Mouse (Mus musculus) forebrain, embryonic 10.5 days (tissue): ENCODE results near the gene Nsl1. TPM values are rescaled to one million over a fixed set of nuclear protein-coding genes. Genes with fewer than 3 reads are reported as not detected.

Experiments used
- DNase-seq: peaks from one replicate; pipeline ENCODE4 v3.0.0-alpha.2; 2017; ENCODE audit warnings: low spot score; ENCODE audit errors: extremely low spot score
- H3K27ac ChIP-seq: fragments of 300-500 bp; sonication (generic); 2 replicates; pipeline ENCODE4 v1.5.1; 2016; ENCODE audit warnings: mild to moderate bottlenecking
- H3K27me3 ChIP-seq: fragments of 300-500 bp; sonication (generic); 2 replicates; pipeline ENCODE4 v1.6.1; 2016; ENCODE audit warnings: mild to moderate bottlenecking; ENCODE audit not compliant: poor library complexity, severe bottlenecking
- H3K36me3 ChIP-seq: fragments of 300-500 bp; sonication (generic); replicated peaks from 2 replicates; pipeline ENCODE4 v1.6.1; 2016; ENCODE audit warnings: mild to moderate bottlenecking, moderate library complexity
- H3K4me1 ChIP-seq: fragments of 300-500 bp; sonication (generic); 2 replicates; pipeline ENCODE4 v1.6.1; 2016
- H3K4me3 ChIP-seq: fragments of 300-500 bp; sonication (generic); 2 replicates; pipeline ENCODE4 v1.5.1; 2016; ENCODE audit warnings: mild to moderate bottlenecking, moderate library complexity
- H3K9me3 ChIP-seq: fragments of 300-500 bp; sonication (generic); 2 replicates; pipeline ENCODE4 v1.6.1; 2016; ENCODE audit warnings: mild to moderate bottlenecking, moderate library complexity
- WGBS: fragments of 180-500 bp; shearing (Covaris S2); methylation state at CpG from one replicate; pipeline ENCODE4 v1.1.7; 2016; 5-methylcytosine and 5-hydroxymethylcytosine counted together
- polyA plus RNA-seq: library from polyadenylated mRNA; unstranded; fragments of >200 nt; fragmentation: Nextera tagmentation; extraction: Ambion mirVana; gene quantifications from 2 replicates; pipeline ENCODE4 v1.2.1, GENCODE M21; 2016

The Nsl1 gene
- polyA plus RNA-seq, 1 experiment from 2014 or later = 39.0 TPM

DNA sequence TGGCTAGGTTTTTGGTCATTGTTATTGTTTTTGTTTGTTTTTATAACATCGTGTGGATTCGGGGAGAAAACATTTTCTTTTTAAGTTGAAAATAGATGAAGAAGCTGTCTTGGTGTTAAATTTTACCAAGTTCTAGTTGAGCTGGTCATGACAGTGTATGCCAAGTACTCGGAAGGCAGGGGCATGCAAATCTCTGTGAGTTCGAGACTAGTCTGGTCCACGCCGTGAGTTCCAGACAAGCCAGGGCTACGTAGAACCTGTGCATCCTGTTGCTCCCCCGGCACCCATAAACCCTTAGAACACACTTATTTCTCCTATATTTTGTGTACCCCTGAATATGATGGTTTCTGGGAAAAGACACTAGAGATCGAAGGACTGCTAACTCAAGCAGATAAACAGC lies 888 bp downstream of the Nsl1 start:
- DNase-seq = no peak
- 65% methylated on average over 9 of the region's 9 CpGs for WGBS
- Histone ChIP-seq H3K9me3 (no peaks in the 10 kb centered on the region), H3K27ac (peak overlapping the region; percentile 98), H3K27me3 (peaks cover 14% of the 10 kb centered on the region; the same call in 1 of the 2 replicates), H3K4me1 (peaks cover 32% of the 10 kb centered on the region), H3K36me3 (peaks cover 41% of the 10 kb centered on the region), H3K4me3 (peak overlapping the region; percentile 99)

DNA sequence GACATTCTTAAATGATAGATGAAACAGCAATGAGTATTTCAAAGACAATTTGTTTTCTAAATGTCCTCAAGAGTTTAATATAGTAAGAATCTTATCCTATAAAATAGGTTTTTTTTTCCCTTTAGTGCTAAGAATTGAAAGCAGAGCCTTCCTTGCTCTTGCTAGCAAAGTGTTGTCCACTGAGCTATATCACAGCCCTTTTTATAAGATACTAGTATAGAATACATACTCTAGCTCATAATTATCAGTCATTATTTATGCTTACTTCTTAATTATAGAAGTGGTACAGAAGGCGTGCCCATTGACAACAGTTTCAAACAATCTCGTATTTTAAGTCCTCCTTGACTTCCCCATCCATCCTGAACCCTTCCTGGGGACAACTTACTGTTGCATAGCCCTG lies 1.7 kb downstream of the Nsl1 start:
- WGBS = 93% methylated on average over 2 of the region's 2 CpGs
- no peak overlapping the region for H3K27ac ChIP-seq
- peaks cover 49% of the 10 kb centered on the region for H3K36me3 ChIP-seq
- peaks cover 14% of the 10 kb centered on the region; the same call in 1 of the 2 replicates for H3K27me3 ChIP-seq
- H3K4me1 ChIP-seq = peaks cover 32% of the 10 kb centered on the region
- no peaks in the 10 kb centered on the region for H3K9me3 ChIP-seq
- DNase-seq = no peak
- peak overlapping the region; percentile 99; the same call in 1 of the 2 replicates for H3K4me3 ChIP-seq

DNA sequence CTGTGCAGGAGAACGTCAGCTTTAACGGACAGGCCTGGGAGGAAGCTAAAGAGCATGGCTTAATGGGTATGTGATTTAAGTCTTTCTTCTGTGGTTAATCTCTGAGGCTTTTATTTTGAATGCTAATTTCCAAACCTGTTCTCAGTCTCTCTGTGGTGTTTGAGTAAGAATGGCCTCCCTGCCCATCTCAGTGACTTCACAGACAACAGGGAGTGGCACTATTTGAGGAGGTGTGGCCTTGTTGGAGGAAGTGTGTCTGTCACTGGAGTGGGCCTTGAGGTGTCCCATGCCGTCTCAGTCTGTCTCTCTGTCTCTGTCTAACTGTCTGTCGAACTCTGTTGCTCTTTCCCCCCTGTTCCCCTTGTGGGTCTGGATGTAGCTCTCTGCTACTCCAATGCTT lies 2.4 kb downstream of the Nsl1 start:
- Histone ChIP-seq H3K27ac (no peak overlapping the region), H3K4me3 (no peak overlapping the region), H3K4me1 (peaks cover 32% of the 10 kb centered on the region), H3K27me3 (peaks cover 14% of the 10 kb centered on the region; the same call in 1 of the 2 replicates), H3K9me3 (no peaks in the 10 kb centered on the region), H3K36me3 (peaks cover 56% of the 10 kb centered on the region)
- no peak for DNase-seq
- WGBS = 91% methylated on average over 4 of the region's 4 CpGs

DNA sequence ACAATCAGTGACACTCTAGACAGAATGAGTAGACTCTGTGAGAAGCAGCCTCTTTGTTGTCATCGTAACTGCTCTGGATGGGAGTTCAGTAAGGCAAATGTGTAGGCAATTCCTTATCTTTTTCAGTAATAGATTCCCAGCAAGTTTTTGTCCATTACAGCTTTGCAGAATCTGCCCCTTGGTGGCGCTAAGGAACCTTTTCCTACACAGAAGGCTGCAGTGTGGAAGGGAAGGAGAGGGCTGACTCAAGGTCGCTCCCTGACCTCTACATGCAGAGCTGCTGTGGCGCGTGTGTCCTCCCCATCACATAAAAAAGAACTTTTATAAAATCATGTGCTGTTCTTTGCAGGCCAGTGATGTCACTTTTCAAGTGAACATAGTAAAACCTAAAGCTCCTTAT lies 5.6 kb downstream of the Nsl1 start:
- DNase-seq = no peak
- Histone ChIP-seq H3K4me1 (peaks cover 18% of the 10 kb centered on the region), H3K9me3 (no peaks in the 10 kb centered on the region), H3K27ac (no peak overlapping the region), H3K27me3 (no peaks in the 10 kb centered on the region), H3K36me3 (peaks cover 87% of the 10 kb centered on the region), H3K4me3 (no peak overlapping the region)
- 82% methylated on average over 5 of the region's 5 CpGs for WGBS

DNA sequence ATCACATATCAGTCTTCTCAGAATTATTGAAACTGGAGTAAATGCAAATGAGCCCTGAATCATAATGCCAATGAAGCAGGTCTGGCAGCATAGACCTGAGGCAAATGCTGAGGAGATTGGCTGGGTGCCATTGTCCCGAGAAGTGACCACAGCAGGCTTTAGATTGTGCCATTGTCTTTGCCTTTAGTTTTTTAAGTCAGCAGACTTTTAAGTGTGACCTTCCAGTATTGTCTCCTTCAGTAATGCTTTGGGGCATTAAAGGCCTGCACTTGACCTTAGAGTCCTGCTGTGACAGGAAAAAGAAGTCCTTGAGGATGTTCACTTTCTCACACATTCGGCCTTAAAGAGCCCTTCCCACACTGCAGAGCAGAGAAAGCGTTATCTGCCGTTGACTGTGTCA lies 7.4 kb downstream of the Nsl1 start:
- H3K27me3 ChIP-seq = no peaks in the 10 kb centered on the region
- H3K9me3 ChIP-seq = no peaks in the 10 kb centered on the region
- H3K4me3 ChIP-seq = no peak overlapping the region
- no peak overlapping the region for H3K27ac ChIP-seq
- H3K4me1 ChIP-seq = no peaks in the 10 kb centered on the region
- no peak for DNase-seq
- WGBS = 84% methylated on average over 4 of the region's 4 CpGs
- peaks cover 100% of the 10 kb centered on the region for H3K36me3 ChIP-seq

DNA sequence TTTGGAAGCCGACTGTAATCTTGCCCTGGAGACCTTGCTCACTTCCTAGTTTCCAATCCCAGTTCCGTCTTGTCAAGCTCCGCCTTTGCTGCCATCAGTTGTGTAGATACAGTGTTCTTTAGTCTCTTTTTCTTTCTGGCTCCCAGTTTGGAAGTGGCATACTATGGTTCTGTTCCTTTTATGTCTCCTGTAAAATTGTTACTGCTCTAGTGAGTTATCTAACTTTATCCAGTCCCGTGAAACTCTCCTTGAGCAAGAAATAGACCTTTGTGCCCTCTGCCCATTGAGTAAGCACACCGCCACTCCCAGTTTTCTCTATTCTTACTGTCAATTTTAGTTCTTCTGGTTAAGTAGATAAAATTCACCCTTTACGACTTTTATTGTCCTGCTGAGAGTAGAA lies 8.8 kb downstream of the Nsl1 start:
- no peaks in the 10 kb centered on the region for H3K9me3 ChIP-seq
- peaks cover 100% of the 10 kb centered on the region for H3K36me3 ChIP-seq
- no peaks in the 10 kb centered on the region for H3K27me3 ChIP-seq
- 90% methylated on average over 6 of the region's 6 CpGs for WGBS
- no peak overlapping the region for H3K4me3 ChIP-seq
- no peak overlapping the region for H3K27ac ChIP-seq
- no peaks in the 10 kb centered on the region for H3K4me1 ChIP-seq
- no peak for DNase-seq

DNA sequence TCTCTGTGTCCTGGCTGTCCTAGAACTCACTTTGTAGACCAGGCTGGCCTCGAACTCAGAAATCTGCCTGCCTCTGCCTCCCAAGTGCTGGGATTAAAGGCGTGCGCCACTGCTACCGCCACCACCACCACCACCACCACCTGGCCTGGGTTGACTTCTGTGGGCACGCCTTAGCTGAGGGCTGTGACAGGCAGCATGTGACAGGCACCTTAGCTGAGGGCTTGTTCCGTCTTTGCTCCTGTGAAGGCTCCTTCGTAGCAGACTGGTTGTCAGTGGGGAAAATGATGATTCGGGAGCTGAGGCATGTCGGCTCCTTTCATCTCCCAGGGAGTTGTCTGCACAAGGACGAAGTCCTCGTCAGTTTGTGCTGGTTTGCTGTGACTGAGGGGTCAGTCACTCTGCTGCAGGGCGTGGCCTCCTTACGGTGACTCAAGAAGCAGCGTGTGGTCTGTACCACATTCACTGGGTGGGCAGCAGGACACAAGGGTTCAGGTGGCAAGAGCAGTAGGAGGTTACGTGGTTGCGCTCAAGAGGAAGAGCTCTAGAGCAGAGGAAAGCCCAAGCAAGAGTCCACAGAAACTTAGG lies 9.6 kb downstream of the Nsl1 start:
- no peak for DNase-seq
- H3K27ac ChIP-seq = no peak overlapping the region
- WGBS = 95% methylated on average over 16 of the region's 16 CpGs
- peaks cover 100% of the 10 kb centered on the region for H3K36me3 ChIP-seq
- H3K27me3 ChIP-seq = no peaks in the 10 kb centered on the region
- H3K4me1 ChIP-seq = no peaks in the 10 kb centered on the region
- no peaks in the 10 kb centered on the region for H3K9me3 ChIP-seq
- no peak overlapping the region for H3K4me3 ChIP-seq

DNA sequence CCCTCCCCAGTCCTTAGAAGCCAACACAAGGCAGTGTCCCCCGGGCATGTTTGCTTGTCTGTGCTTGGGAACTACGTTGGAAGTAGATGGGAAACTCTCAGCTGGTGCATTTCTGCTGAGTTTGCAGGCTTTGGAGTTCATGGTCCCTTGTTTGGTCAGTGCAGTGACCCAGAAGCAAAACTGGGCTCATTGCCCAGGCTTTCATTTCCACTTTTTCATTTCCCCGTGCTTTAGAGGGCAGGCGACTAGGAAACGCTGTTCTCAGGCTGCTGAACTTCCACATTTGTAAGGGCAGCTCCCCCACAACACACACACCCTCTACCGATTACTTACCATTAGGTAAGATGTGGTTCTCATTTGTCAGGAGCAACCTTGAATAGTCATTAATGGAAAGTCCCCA lies 10.2 kb downstream of the Nsl1 start:
- Histone ChIP-seq H3K27ac (no peak overlapping the region), H3K9me3 (no peaks in the 10 kb centered on the region), H3K36me3 (peaks cover 100% of the 10 kb centered on the region), H3K4me3 (no peak overlapping the region), H3K27me3 (no peaks in the 10 kb centered on the region), H3K4me1 (no peaks in the 10 kb centered on the region)
- DNase-seq = no peak
- WGBS = 88% methylated on average over 6 of the region's 6 CpGs

DNA sequence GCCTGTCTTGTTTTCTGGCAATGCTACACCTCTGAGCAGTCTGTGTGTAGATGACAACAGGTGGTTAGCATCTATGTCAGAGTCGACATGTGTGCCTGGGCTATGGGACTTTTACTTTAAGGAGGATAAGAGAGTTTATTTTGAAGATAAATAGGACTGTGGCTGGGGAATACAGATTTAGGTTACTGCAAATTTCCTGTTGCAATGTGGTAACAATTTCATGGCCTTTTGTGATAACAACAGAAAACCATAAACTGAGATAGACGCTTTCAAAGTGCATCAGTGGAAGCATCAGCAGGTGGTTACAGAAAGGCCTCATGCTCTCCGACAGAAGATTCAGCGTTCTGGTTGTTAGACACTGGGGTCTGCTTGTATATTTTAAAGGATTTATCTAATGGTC lies 10.7 kb downstream of the Nsl1 start:
- 91% methylated on average over 4 of the region's 4 CpGs for WGBS
- no peak overlapping the region for H3K4me3 ChIP-seq
- DNase-seq = no peak
- H3K36me3 ChIP-seq = peaks cover 100% of the 10 kb centered on the region
- no peak overlapping the region for H3K27ac ChIP-seq
- no peaks in the 10 kb centered on the region for H3K9me3 ChIP-seq
- no peaks in the 10 kb centered on the region for H3K4me1 ChIP-seq
- H3K27me3 ChIP-seq = no peaks in the 10 kb centered on the region

DNA sequence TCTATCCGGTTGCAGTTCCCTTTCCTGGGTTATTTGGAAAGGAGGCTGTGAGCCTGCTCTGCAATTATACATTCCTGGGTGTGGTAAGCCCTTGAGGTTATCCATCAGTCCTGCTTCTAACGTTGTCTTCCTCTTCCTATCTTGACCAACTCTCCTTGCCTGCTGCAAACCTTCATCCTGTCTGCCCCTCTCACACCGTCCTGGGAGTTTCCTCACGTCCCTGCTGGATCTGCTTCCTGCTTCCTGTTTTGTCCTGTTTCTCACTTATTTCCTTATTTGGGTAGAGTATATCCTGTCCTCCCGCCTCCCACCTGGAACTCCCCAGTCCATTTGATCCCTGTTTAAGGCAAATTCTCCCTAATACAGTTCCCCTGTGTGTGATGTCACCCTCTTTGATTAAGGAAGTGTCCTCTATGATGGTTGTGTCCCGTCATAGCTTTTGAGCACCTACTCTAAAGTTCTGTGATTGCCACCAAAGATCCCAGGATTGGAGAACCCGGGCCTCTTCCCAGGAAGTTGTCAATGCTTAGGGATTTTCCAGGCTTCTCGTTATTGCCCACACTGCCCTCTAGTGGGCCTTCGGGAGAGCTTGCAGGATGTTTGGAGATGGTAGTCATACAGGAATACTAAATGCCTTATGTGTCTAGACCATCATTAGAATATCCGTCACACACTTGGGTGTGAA lies 12.5 kb downstream of the Nsl1 start:
- 76% methylated on average over 10 of the region's 10 CpGs for WGBS

DNA sequence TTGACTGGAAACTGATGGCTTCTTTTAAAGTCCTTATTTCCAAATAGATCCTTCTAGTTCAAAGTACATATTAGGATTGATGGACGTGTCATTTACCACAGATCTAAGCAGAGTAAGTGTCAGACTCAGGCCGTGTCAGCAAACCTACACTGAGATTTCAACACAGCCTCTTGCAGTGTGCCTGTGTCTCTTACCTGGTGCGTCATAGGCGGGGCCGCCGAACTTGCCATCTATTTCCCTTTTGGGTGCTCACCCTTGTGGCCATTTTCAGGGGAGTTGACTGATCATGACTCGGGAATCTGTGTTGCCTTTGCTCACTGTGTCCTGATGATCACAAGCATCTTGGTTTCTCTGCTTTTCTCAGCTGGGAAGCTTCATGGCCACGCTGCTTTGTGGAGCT lies 20.4 kb downstream of the Nsl1 start:
- H3K4me1 ChIP-seq = peaks cover 3% of the 10 kb centered on the region; the same call in 1 of the 2 replicates
- H3K9me3 ChIP-seq = no peaks in the 10 kb centered on the region
- H3K27ac ChIP-seq = no peak overlapping the region
- no peaks in the 10 kb centered on the region for H3K27me3 ChIP-seq
- no peak overlapping the region for H3K4me3 ChIP-seq
- peaks cover 84% of the 10 kb centered on the region for H3K36me3 ChIP-seq
- 95% methylated on average over 8 of the region's 8 CpGs for WGBS
- no peak for DNase-seq

More for the DNA sequence above, 12.5 kb downstream of the Nsl1 start:
- Histone ChIP-seq H3K9me3 (no peaks in the 10 kb centered on the region), H3K4me3 (no peak overlapping the region), H3K27ac (no peak overlapping the region), H3K36me3 (peaks cover 100% of the 10 kb centered on the region), H3K27me3 (no peaks in the 10 kb centered on the region), H3K4me1 (no peaks in the 10 kb centered on the region)
- peak; percentile 29 for DNase-seq

DNA sequence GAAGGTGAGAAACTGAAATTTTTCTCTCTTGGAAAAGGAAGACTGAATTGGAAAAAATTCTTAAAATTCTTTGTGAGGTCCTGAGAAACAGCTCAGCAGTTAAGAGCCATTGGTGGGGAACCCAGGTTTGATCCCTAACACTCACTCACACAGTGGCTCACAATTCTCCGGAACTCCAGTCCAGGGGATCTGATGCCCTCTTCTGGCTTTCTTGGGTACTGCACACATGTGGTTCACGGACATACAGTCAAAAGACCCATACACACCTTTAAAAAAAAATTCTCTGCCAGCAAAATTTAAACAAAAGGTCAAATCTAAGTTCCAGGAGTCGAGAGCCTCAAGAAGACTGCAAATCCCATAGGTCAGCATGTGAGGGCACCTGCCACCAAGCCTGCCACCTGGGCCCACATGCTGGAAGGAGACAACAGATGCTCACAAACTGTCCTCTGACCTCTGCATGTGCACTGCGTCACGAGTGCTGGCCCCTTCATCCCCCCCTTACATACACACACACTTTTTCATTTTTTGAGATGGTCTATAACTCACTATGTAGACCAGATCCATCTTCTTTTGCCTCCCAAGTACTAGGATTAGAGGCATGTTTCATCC lies 22.2 kb downstream of the Nsl1 start:
- Histone ChIP-seq H3K4me3 (no peak overlapping the region), H3K27me3 (no peaks in the 10 kb centered on the region), H3K9me3 (no peaks in the 10 kb centered on the region), H3K36me3 (peaks cover 66% of the 10 kb centered on the region), H3K27ac (no peak overlapping the region), H3K4me1 (peaks cover 3% of the 10 kb centered on the region; the same call in 1 of the 2 replicates)
- WGBS = 75% methylated on average over 5 of the region's 5 CpGs
- peak; percentile 69 for DNase-seq

DNA sequence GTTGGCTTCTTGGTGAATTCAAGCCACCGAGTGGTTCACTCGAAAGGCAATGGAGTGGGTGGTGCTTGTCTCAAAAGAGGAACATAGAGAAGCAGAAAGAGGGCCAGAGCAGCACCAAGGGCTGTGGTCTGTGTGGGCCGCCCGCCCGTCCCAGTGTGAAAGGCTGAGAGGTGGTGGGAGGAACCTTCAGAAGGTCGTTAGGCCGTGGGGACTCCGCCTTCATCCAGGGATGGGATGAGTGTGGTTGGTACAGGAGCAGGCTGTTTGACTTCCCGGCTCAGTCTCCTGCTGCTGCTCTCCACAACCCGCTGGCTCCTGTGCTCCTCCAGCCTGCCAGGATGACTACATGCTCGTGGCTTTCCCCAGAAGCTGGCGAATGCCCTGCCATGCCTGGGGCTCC lies 22.8 kb downstream of the Nsl1 start:
- no peak for DNase-seq
- H3K4me3 ChIP-seq = no peak overlapping the region
- H3K27me3 ChIP-seq = no peaks in the 10 kb centered on the region
- H3K27ac ChIP-seq = no peak overlapping the region
- peaks cover 60% of the 10 kb centered on the region for H3K36me3 ChIP-seq
- WGBS = 80% methylated on average over 12 of the region's 12 CpGs
- peaks cover 3% of the 10 kb centered on the region; the same call in 1 of the 2 replicates for H3K4me1 ChIP-seq
- H3K9me3 ChIP-seq = no peaks in the 10 kb centered on the region
